Mouse (Mus musculus): ENCODE results near the gene Rps18.

GRCm38 (mm10) chr17:33962876-33963275 lies 7.1 kb upstream of the Rps18 start:
- TF ChIP-seq USF1 (IDR thresholded peaks at IDR 0.05; ENCODE audit: low read depth) (no peak), POLR2A (IDR thresholded peaks at IDR 0.05; ENCODE audit: insufficient read length, low read depth) (no peak), MAX (IDR thresholded peaks at IDR 0.05; ENCODE audit: low read depth) (no peak), TCF12 (IDR thresholded peaks at IDR 0.05; ENCODE audit: insufficient read depth, poor library complexity, severe bottlenecking) (no peak)
